Mouse (Mus musculus) spleen, adult 18-20 months (tissue): ENCODE data around the gene Pitx3.
"Not testable (repeated sequence)": the region's sequence is repeated elsewhere in the genome, so short reads cannot be mapped to it uniquely, and the experiment has no call there.

Experiments used
- DNase-seq, 2 experiments: peaks; one replicate each; pipeline ENCODE4 v3.0.0; 2022; ENCODE audit warnings: mixed read lengths in 2 of 2

Pitx3 gene

GRCm38 (mm10) chr19:46131694-46132525, 16.2 kb downstream of the Pitx3 start, which contains the start of gene Elovl3:
TSS of gene Elovl3 (plus strand) at chr19:46131897.
- DNase-seq = no peak

GRCm38 (mm10) chr19:46131283-46131682, 16.8 kb downstream of the Pitx3 start:
- DNase-seq = no peak

GRCm38 (mm10) chr19:46129737-46130136, 18.4 kb downstream of the Pitx3 start:
- DNase-seq = not testable (repeated sequence)

- no peak for DNase-seq
Observed at GRCm38 (mm10) chr19:46126301-46126700, 21.8 kb downstream of the Pitx3 start.

GRCm38 (mm10) chr19:46124651-46125050, 23.5 kb downstream of the Pitx3 start:
- no peak for DNase-seq

- no peak for DNase-seq
Observed at GRCm38 (mm10) chr19:46123876-46124275, 24.2 kb downstream of the Pitx3 start.

- no peak for DNase-seq
Observed at GRCm38 (mm10) chr19:46120872-46121271, 27.3 kb downstream of the Pitx3 start.

GRCm38 (mm10) chr19:46119458-46119857, 28.7 kb downstream of the Pitx3 start:
- DNase-seq = no peak

GRCm38 (mm10) chr19:46114617-46115016, 33.5 kb downstream of the Pitx3 start:
- no peak for DNase-seq

- DNase-seq = no peak
Observed at GRCm38 (mm10) chr19:46110781-46111180, 37.3 kb downstream of the Pitx3 start.

GRCm38 (mm10) chr19:46110214-46110613, 37.9 kb downstream of the Pitx3 start:
- no peak for DNase-seq

GRCm38 (mm10) chr19:46104187-46104557, 44.0 kb downstream of the Pitx3 start:
- no peak for DNase-seq

GRCm38 (mm10) chr19:46103437-46104186, 44.5 kb downstream of the Pitx3 start:
- no peak for DNase-seq

GRCm38 (mm10) chr19:46099561-46099960, 48.6 kb downstream of the Pitx3 start:
- DNase-seq = no peak

GRCm38 (mm10) chr19:46096396-46096795, 51.7 kb downstream of the Pitx3 start:
- DNase-seq = no peak

GRCm38 (mm10) chr19:46095291-46095690, 52.8 kb downstream of the Pitx3 start:
- DNase-seq = no peak

GRCm38 (mm10) chr19:46094144-46094543, 54.0 kb downstream of the Pitx3 start:
- DNase-seq = no peak

GRCm38 (mm10) chr19:46091641-46092040, 56.5 kb downstream of the Pitx3 start:
- no peak for DNase-seq

GRCm38 (mm10) chr19:46087871-46088270, 60.3 kb downstream of the Pitx3 start:
- no peak for DNase-seq

- DNase-seq = peak in 1 of 2 experiments; percentile 54
Observed at GRCm38 (mm10) chr19:46086337-46086736, 61.8 kb downstream of the Pitx3 start.
